Mouse (Mus musculus) R1 (cell line): ENCODE results near the gene Tagln2.

Source experiments
- DNase-seq: peaks from one replicate; pipeline ENCODE4 v3.0.0-alpha.2; 2018; ENCODE audit warnings: low read depth, low spot score

Tagln2 gene

GRCm38 (mm10) chr1:172499765-172500441 lies at the start of gene Tagln2:
Tagln2 (plus strand) TSS chr1:172500047.
- peak; percentile 91 for DNase-seq

GRCm38 (mm10) chr1:172450226-172450625 lies 49.6 kb upstream of the Tagln2 start:
- no peak for DNase-seq

GRCm38 (mm10) chr1:172450848-172451470 lies 48.9 kb upstream of the Tagln2 start:
- no peak for DNase-seq

- no peak for DNase-seq
These were observed 46.9 kb upstream of the Tagln2 start for GRCm38 (mm10) chr1:172452911-172453310.

GRCm38 (mm10) chr1:172453810-172454209 lies 46.0 kb upstream of the Tagln2 start:
- no peak for DNase-seq

DNA sequence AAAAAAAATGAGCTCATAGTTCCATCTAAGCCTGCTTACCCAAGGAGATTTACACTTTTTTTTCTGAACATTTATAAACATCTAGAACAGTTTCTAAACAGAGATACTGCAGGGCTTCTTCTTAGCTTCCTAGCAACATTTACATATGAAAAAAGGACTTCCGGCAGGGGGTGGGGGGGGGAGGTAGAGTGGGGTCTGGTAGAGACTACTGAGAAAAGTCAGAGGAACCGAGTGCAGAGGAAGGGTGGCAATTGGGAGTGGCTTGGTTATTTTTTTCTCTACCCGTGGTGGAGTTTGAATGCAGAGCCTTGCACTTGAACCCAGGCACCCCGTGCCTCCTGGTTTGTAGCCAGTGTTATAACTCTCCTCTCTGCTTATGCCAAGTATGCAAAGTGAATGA lies 44.4 kb upstream of the Tagln2 start:
- peak; percentile 81 for DNase-seq

- no peak for DNase-seq
These were observed 43.7 kb upstream of the Tagln2 start for GRCm38 (mm10) chr1:172456001-172456677.

GRCm38 (mm10) chr1:172457196-172457595 lies 42.7 kb upstream of the Tagln2 start:
- peak; percentile 90 for DNase-seq

DNA sequence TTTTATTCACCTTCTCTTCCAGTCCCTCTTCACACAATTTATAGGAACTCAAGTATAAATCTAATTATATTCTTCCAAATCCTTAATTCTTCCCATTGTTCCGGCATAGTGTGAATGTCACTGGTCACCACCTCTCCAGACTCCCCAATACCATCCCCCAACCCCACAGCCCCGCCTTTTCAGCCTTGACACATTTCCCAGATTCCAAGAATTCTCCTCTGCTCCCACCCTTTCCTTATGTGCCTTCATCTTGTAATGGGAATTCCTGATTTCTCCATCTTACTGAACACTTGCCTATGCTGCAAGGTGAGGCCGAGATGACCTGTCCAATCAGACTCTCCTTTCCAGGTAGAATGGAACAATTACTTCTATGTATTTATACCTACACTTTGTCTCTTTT lies 41.8 kb upstream of the Tagln2 start:
- DNase-seq: peak; percentile 94

- no peak for DNase-seq
These were observed 38.2 kb upstream of the Tagln2 start for GRCm38 (mm10) chr1:172461602-172462001.

DNA sequence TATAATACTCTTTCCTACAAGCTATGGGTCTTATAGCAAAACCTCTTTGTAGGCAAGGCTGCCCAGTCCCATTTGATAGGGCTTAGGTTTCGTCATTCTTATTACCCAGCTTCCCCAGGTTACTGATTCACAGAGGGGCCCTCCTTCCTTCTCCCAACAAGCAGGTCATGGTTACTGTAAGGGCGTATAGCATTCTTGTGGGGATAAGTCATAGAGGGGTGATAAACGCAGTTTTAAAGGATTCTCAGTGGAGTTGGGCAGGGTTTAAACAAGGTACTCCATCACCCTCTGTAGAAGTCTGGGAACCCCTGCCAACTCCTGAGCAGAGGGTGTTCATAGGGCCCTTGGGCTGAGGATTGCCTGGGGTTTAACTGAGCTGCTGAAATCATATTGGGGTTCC lies 37.3 kb upstream of the Tagln2 start:
- no peak for DNase-seq

- no peak for DNase-seq
These were observed 36.2 kb upstream of the Tagln2 start for GRCm38 (mm10) chr1:172463387-172464333.

DNA sequence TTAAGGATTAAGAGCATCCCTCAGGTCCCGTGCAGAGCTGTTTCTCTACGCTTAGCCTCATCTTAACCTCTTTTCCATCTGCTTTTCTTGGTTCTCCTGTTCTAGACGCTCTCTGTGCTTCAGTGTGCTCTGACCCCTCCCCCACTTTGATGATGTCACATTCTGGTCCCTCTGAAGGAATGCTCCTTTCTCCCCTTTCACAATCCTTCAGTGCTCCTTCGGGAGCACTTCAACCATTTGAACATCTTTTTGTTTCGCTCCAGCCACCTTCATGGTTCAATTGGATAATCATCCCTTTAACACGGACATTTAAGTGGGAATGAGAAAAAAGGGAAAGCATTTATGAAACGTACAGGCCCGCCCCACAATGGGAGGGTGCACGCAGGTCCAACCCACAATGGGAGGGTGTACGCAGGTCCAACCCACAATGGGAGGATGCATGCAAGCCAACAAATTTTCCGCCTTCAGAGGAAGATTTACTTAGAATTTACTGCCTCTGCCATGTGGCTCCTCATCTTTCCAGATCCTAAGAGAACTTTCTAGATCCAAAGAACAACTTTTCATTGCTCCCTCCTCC lies 31.5 kb upstream of the Tagln2 start:
- peak; percentile 91 for DNase-seq

DNA sequence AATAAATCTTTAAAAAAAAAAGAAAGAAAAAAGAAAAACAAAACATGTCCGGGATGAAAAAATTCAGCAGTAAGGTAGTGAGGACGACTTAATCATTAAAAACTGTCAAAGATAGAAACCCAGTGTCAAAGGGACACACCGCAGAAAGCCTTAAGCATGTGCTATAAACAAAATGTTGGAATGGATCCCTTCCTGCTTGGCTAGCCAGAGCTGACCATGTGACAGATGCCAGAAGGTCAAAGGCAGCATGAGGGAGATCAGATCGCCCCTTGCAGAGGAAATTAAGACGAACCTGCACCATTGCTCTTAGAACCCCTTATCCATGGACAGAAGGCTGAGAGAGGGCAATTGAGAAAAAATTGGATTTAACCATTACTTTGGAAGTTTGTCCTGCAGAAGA lies 30.5 kb upstream of the Tagln2 start:
- DNase-seq: no peak

- DNase-seq: no peak
These were observed 29.9 kb upstream of the Tagln2 start for GRCm38 (mm10) chr1:172469810-172470448.

- DNase-seq: no peak
These were observed 26.9 kb upstream of the Tagln2 start for GRCm38 (mm10) chr1:172472909-172473308.

- no peak for DNase-seq
These were observed 25.7 kb upstream of the Tagln2 start for GRCm38 (mm10) chr1:172474196-172474595.

DNA sequence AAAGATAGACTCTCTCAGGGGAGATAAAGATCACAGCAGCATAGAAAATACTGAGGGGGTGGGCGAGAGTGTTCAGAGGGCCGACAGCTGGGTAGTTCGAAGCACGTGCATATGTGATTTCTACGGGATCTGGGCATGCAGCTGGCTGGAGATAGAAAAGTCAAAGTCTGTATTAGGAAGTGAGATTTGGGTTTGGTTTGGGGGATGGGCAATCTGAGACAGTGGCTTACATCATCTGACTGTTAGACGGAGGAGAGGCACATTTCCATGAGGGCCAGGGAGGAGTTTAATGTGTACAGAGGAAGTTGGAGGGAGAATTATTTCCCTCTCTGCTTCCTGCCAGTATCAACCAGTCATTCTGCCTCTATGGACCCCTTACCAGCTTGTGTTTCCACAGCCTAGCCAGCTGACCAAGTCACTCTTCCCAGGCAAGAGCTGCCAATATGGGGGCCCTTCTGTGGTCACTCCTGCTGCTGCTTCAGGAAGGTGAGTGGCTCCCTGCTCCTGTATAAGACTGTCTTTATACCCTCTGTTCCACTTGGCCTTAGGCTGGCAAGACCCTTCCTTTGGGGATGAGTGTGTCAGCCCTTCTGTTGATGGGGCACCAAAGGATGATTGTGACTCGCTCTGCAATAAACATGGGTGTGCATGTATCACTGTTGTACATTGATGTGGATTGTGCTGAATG lies 24.6 kb upstream of the Tagln2 start, which contains the start of gene Slamf9:
Gene Slamf9, plus strand, starts transcription at position 305 of the 688 bp plus-strand sequence.
- DNase-seq: no peak

DNA sequence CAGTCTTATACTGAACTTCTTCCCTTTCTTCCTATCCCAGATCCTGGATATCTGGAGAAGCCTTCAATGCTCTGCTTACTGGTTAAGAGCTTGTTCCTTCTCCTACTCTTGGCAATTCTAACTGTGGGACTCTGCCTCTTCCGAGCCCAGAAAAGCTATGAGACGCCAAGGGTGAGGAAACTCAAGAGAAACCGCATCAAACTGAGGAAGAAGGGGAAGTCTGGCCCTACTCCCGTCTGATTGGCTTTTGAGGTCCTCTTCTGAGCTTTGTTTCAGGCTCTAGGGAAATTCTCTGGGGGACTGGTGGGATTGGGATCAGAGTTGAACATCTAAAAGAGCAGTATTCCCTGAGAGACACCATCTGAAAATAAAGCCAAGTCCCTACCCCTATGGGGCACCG lies 21.8 kb upstream of the Tagln2 start:
- no peak for DNase-seq

DNA sequence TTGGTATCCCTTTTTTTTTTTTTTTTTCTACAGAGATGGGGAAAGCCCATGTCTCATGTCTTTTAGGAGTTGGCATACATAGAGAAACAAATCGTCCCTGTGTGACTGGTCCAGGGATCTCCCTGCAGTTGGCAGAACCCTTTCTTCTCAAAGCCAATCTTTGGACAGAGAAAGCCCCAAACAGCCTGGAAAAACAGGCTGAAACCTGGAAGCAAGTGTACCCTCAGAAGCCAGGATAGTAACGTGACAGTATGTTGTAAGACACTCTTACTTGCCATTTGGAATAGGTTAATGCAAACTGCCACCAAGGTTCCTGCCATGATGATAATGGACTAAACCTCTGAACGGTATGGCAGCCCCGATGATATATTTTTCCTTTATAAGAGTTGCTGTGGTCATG lies 19.5 kb upstream of the Tagln2 start:
- no peak for DNase-seq
